Mouse (Mus musculus) left cerebral cortex, postnatal 4 days (tissue): ENCODE measurements around the gene Olfr51. TPM values are rescaled to one million over a fixed set of nuclear protein-coding genes. Genes with fewer than 3 reads are reported as not detected.
"Not testable (repeated sequence)": the region's sequence is repeated elsewhere in the genome, so short reads cannot be mapped to it uniquely, and the experiment has no call there.

Experiments
- DNase-seq: peaks from one replicate; pipeline ENCODE4 v3.0.0-alpha.2; 2022
- intact Hi-C: fragments of 180-260 bp; cut with DNase I; formaldehyde crosslinking; loops from one replicate; pipeline ENCODE4 v1.15.1; 2025
- total RNA-seq, 2 experiments: library from RNA; stranded (reverse); gene quantifications; 2 replicates each; pipeline ENCODE4 v1.2.3; 2021

Olfr51 gene
- not detected for total RNA-seq

DNA sequence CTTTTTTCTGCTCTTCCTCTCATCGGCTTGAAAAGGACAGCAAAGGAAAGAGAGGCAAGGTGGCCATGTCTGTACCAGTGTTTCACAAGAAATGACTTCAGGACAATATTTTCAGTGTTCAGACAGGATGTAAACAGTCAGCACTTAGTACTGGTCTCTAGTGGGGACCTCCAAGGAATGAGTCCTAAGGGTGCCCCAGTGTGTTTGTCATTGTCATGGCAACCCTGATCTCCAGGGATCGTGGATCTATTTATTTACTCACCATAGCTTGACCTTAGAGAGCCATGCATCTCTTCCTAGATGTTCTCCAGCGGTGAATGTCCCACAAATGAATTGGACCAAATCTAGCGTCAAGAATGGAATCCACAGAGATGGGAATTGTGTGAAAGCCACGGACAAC is at the start of gene Olfr51:
Gene Olfr51 (plus strand): TSS at position 301 of the 400 bp plus-strand sequence.
- intact Hi-C loops: no loop called here
- no peak for DNase-seq

GRCm38 (mm10) chr11:50953665-50954064 is 49.7 kb upstream of the Olfr51 start, which contains the start of gene Prop1:
Gene Prop1 (minus strand): TSS chr11:50953765.
- DNase-seq: no peak
- intact Hi-C loops: no loop called here

- intact Hi-C loops: no loop called here
- DNase-seq: no peak
Observed at GRCm38 (mm10) chr11:50964886-50965285, 38.5 kb upstream of the Olfr51 start.

GRCm38 (mm10) chr11:50966230-50966629 is 37.2 kb upstream of the Olfr51 start, which contains the start of gene Olfr1378:
Gene Olfr1378 (plus strand): TSS chr11:50966530.
- DNase-seq: no peak
- intact Hi-C loops: no loop called here

- intact Hi-C loops: no loop called here
- no peak for DNase-seq
Observed at GRCm38 (mm10) chr11:50977216-50977615, 26.2 kb upstream of the Olfr51 start.

GRCm38 (mm10) chr11:50981667-50982066 is 21.7 kb upstream of the Olfr51 start, which contains the start of gene Olfr1377:
Gene Olfr1377 (plus strand): TSS chr11:50981967.
- intact Hi-C loops: no loop called here
- no peak for DNase-seq

- peak; percentile 75 for DNase-seq
- intact Hi-C loops: no loop called here
Observed at GRCm38 (mm10) chr11:51011821-51012220, 8.4 kb downstream of the Olfr51 start.

- intact Hi-C loops: no loop called here
- DNase-seq: no peak
Observed at GRCm38 (mm10) chr11:51013936-51014335, 10.5 kb downstream of the Olfr51 start, which contains the start of gene Olfr54. Gene Olfr54 (plus strand): TSS chr11:51014236.

GRCm38 (mm10) chr11:51016341-51016740 is 12.9 kb downstream of the Olfr51 start:
- intact Hi-C loops: no loop called here
- no peak for DNase-seq

- intact Hi-C loops, DNase-seq: not testable (repeated sequence)
Observed at GRCm38 (mm10) chr11:51026811-51027210, 23.4 kb downstream of the Olfr51 start.

DNA sequence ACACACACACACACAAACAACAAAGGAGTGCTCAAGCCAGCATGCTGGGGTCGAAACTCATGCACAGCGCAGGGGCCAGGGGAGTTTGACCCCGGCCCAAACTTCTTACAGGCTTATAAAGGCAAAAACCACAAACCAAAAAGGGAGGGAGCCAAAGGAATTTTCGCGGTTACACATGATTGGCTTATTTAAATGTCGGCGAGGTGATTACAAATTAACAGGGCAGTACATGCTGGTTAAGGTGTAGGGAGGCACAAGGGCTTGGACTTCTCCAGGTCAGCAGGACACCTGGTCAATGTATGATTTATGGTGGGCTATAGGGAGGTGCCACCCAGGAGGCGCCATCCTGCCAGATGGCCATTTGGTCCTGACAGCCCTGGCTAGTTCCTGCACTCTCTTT is 26.0 kb downstream of the Olfr51 start:
- intact Hi-C loops, DNase-seq: not testable (repeated sequence)

- intact Hi-C loops: loop anchor here (5.0 kb wide), 1 partner anchor 88 kb away; the partner anchor contains the start of gene 4933414I15Rik
- DNase-seq: no peak
Observed at GRCm38 (mm10) chr11:51030225-51030624, 26.8 kb downstream of the Olfr51 start.

- intact Hi-C loops: loop anchor here (5.0 kb wide), 1 partner anchor 91 kb away; the partner anchor contains the start of gene 4933414I15Rik
- peak; percentile 5 for DNase-seq
Observed at GRCm38 (mm10) chr11:51032851-51033250, 29.5 kb downstream of the Olfr51 start.

DNA sequence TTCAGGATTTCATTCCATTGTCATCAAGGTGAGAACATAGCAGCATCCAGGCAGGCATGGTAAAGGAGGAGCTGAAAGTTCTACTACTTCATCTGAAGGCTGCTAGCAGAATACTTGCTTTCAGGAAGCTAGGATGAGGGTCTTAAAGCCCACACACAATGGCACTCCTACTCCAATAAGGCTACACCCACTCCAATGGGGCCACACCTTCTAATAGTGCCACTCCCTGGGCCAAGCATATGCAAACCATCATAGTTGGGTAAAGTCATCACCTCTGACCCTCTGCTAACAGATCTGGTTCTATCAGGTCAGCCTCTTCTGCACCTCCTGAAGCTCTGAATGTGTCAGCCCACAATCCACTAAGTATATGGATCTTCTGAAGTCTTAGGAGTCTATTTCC is 30.7 kb downstream of the Olfr51 start:
- intact Hi-C loops: loop anchor here (5.0 kb wide), 1 partner anchor 92 kb away; the partner anchor contains the start of gene 4933414I15Rik
- DNase-seq: not testable (repeated sequence)

DNA sequence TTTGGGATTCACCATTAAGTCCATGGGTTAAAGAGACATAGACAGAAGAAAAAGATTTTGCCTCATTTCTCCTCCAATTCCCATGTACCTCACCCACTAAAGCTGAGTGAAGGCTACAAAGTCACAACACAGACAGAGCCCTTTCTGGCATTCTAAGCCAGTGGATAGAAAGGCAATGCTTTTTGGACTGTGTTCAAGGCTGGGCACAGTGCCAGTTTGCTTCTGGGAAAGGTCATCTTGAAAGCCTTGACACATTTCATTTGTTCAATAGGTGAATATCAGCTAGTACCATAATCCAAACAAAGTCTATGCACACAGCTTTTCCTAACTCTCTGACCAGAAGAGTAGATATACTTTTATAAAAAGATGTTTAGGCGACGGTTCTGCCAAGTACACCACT is 32.6 kb downstream of the Olfr51 start:
- DNase-seq: peak; percentile 57
- intact Hi-C loops: no loop called here

DNA sequence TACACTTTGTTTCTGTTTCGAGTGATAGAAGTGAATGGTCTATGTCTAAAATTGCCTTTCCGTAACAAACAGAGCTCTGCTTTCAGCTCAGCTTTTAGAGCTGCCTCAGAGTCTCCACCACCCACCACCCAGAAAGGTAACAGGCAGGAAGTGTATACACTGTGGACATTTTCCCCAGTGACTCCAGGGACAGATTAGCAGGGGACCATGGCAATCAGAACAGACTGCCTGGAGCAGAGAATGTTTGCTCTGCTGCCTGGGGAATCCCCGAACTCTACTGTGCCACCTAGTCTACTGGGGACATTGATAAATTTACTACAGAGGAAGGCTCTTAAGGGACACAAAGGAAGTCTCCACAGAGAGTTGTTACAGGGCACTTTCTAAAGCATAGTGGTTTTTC is 41.4 kb downstream of the Olfr51 start:
- DNase-seq, intact Hi-C loops: not testable (repeated sequence)

GRCm38 (mm10) chr11:51047809-51048208 is 44.4 kb downstream of the Olfr51 start, which contains the start of gene Olfr1375:
Gene Olfr1375 (plus strand): TSS chr11:51048109.
- intact Hi-C loops, DNase-seq: not testable (repeated sequence)

GRCm38 (mm10) chr11:51051678-51052077 is 48.3 kb downstream of the Olfr51 start:
- DNase-seq: no peak
- intact Hi-C loops: loop anchor here (5.0 kb wide), 1 partner anchor 109 kb away; the partner anchor contains the start of gene 4933414I15Rik

GRCm38 (mm10) chr11:51053230-51053629 is 49.8 kb downstream of the Olfr51 start:
- no peak for DNase-seq
- intact Hi-C loops: loop anchor here (5.0 kb wide), 1 partner anchor 111 kb away; the partner anchor contains the start of gene 4933414I15Rik

GRCm38 (mm10) chr11:51059151-51059571 is 55.8 kb downstream of the Olfr51 start, which contains the start of gene Zfp354a:
Gene Zfp354a (plus strand): TSS chr11:51059257.
- intact Hi-C loops: no loop called here
- DNase-seq: peak; percentile 80
